Mouse (Mus musculus): ENCODE data around the gene Pgbd1.

DNA sequence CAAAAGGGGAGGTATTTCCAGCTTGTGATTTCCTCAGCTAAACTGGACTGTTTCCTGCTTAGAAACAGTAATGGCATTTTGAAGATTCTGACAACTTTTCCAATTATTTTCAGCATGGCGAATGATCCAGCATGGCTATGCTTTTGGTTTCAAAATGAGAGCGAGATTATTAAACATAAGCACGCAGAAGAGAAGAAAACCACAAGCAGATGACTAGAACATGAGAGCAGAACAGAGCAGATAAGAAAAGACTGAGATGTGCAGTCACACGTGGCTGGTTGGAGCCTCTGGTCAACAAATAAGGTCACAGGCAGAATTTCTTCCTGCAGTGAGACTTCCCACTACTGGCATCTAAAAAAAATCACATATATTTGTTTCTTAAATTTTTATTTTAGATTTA, 25.6 kb downstream of the Pgbd1 start:
- TF ChIP-seq CTCF (IDR thresholded peaks at IDR 0.05; ENCODE audit: control insufficient read depth, insufficient read depth, low read length), result no peak
- no peak for TF ChIP-seq POLR2A (IDR thresholded peaks at IDR 0.05; ENCODE audit: borderline replicate concordance, control insufficient read depth, low read depth, low read length)
